Mouse (Mus musculus): Measurements from ENCODE around the gene Rsc1a1. TPM values are rescaled to one million over a fixed set of nuclear protein-coding genes. Genes with fewer than 3 reads are reported as not detected.
A peak's percentile ranks its signal among the peaks of the same experiment; 100 is the strongest.

The Rsc1a1 gene
- total and polyA plus RNA-seq, 2 experiments: 16.3 to 70.9 TPM

DNA sequence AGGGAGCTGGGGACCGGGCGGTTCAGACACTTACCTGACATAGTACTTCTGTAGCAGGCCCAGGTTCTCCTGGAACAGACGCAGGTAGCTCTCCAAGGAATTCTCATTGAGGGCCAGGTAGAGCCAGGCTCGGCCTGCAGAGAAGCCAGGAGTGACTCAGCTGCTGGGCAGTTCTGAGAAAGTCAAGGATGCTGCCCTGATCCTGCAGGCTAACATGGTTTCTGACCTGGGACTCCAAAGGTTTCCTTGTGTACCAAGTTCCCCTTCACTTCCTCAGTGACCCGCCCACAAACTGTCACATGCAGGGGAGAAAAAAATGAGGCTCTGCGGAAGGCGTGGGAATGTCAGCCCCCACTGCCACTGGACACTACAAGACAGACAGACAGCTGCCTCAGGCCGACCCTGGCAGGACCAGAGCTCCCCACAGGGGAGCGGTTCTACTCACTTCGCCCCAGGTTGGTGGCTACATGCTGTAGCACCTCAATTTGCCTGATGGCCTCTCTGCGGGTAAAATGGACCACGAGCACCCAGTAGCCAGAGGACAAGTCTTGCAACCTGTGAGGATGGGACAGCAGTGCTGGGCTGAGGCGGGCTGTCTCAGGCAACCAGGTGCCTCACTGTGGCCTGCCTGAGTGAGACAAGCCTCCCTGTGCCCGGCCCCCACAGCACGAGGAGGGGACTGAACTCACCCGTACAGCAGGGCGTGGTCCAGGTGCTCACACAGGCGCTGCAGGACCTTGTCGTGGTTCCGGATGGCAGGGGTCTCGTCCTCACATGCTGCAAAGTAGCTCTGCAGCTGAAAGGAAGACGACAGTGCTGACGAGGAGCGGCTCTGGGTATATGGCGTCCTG lies 43.2 kb downstream of the Rsc1a1 start:
- Histone ChIP-seq H3K9ac (ENCODE audit: low read depth, low read length) (no peak overlapping the region), H3K4me3 (ENCODE audit: insufficient read depth, low read depth, low read length) (no peak overlapping the region), H3K27me3 (ENCODE audit: control insufficient read depth, insufficient read depth, low read length) (no peaks in the 10 kb centered on the region), H3K4me1 (ENCODE audit: control insufficient read depth, insufficient read depth, low read length) (no peaks in the 10 kb centered on the region), H3K27ac (replicated peaks; ENCODE audit: insufficient read depth, low read depth, low read length) (no peak overlapping the region), H3K36me3 (ENCODE audit: control insufficient read depth, insufficient read depth, low read length) (peaks cover 4% of the 10 kb centered on the region; the same call in 1 of the 2 replicates), H3K79me2 (ENCODE audit: control insufficient read depth, insufficient read depth, low read length) (no peaks in the 10 kb centered on the region)
- no peak for TF ChIP-seq CTCF (IDR thresholded peaks at IDR 0.05; ENCODE audit: low read depth, low read length)
- TF ChIP-seq POLR2A (IDR thresholded peaks at IDR 0.05; ENCODE audit: extremely low read depth, insufficient read depth, low read length): no peak
- DNase-seq (ENCODE audit: extremely low read depth, low read depth, low spot score): peak; percentile 30
- WGBS: 94% methylated on average over 25 of the region's 25 CpGs

- H3K27me3 ChIP-seq (ENCODE audit: control insufficient read depth, insufficient read depth, low read length): no peaks in the 10 kb centered on the region
- H3K9ac ChIP-seq (ENCODE audit: low read depth, low read length): no peak overlapping the region
- peaks cover 4% of the 10 kb centered on the region; the same call in 1 of the 2 replicates for H3K36me3 ChIP-seq (ENCODE audit: control insufficient read depth, insufficient read depth, low read length)
- no peak overlapping the region for H3K4me3 ChIP-seq (ENCODE audit: insufficient read depth, low read depth, low read length)
- H3K4me1 ChIP-seq (ENCODE audit: control insufficient read depth, insufficient read depth, low read length): no peaks in the 10 kb centered on the region
- no peak for DNase-seq (ENCODE audit: extremely low read depth, low read depth, low spot score)
- 85% methylated on average over 7 of the region's 7 CpGs for WGBS
- no peak for TF ChIP-seq CTCF (IDR thresholded peaks at IDR 0.05; ENCODE audit: low read depth, low read length)
- no peak for TF ChIP-seq POLR2A (IDR thresholded peaks at IDR 0.05; ENCODE audit: extremely low read depth, insufficient read depth, low read length)
- no peak overlapping the region for H3K27ac ChIP-seq (replicated peaks; ENCODE audit: insufficient read depth, low read depth, low read length)
- H3K79me2 ChIP-seq (ENCODE audit: control insufficient read depth, insufficient read depth, low read length): no peaks in the 10 kb centered on the region
Observed at GRCm38 (mm10) chr4:141641353-141641771, 44.0 kb downstream of the Rsc1a1 start.

- Histone ChIP-seq H3K27me3 (ENCODE audit: control insufficient read depth, insufficient read depth, low read length) (no peaks in the 10 kb centered on the region), H3K9ac (ENCODE audit: low read depth, low read length) (no peak overlapping the region), H3K79me2 (ENCODE audit: control insufficient read depth, insufficient read depth, low read length) (no peaks in the 10 kb centered on the region), H3K36me3 (ENCODE audit: control insufficient read depth, insufficient read depth, low read length) (peaks cover 4% of the 10 kb centered on the region; the same call in 1 of the 2 replicates), H3K27ac (replicated peaks; ENCODE audit: insufficient read depth, low read depth, low read length) (no peak overlapping the region), H3K4me1 (ENCODE audit: control insufficient read depth, insufficient read depth, low read length) (no peaks in the 10 kb centered on the region), H3K4me3 (ENCODE audit: insufficient read depth, low read depth, low read length) (no peak overlapping the region)
- DNase-seq (ENCODE audit: extremely low read depth, low read depth, low spot score): no peak
- 76% methylated on average over 11 of the region's 11 CpGs for WGBS
- TF ChIP-seq CTCF (IDR thresholded peaks at IDR 0.05; ENCODE audit: low read depth, low read length) (no peak), POLR2A (IDR thresholded peaks at IDR 0.05; ENCODE audit: extremely low read depth, insufficient read depth, low read length) (no peak)
Observed at GRCm38 (mm10) chr4:141639474-141639873, 45.9 kb downstream of the Rsc1a1 start.

- no peaks in the 10 kb centered on the region for H3K79me2 ChIP-seq (ENCODE audit: control insufficient read depth, insufficient read depth, low read length)
- 83% methylated on average over 5 of the region's 5 CpGs for WGBS
- no peak overlapping the region for H3K27ac ChIP-seq (replicated peaks; ENCODE audit: insufficient read depth, low read depth, low read length)
- peak; percentile 44 for DNase-seq (ENCODE audit: extremely low read depth, low read depth, low spot score)
- H3K9ac ChIP-seq (ENCODE audit: low read depth, low read length): no peak overlapping the region
- H3K4me1 ChIP-seq (ENCODE audit: control insufficient read depth, insufficient read depth, low read length): no peaks in the 10 kb centered on the region
- H3K36me3 ChIP-seq (ENCODE audit: control insufficient read depth, insufficient read depth, low read length): peaks cover 4% of the 10 kb centered on the region; the same call in 1 of the 2 replicates
- H3K4me3 ChIP-seq (ENCODE audit: insufficient read depth, low read depth, low read length): no peak overlapping the region
- TF ChIP-seq CTCF (IDR thresholded peaks at IDR 0.05; ENCODE audit: low read depth, low read length) (no peak), POLR2A (IDR thresholded peaks at IDR 0.05; ENCODE audit: extremely low read depth, insufficient read depth, low read length) (no peak)
- H3K27me3 ChIP-seq (ENCODE audit: control insufficient read depth, insufficient read depth, low read length): no peaks in the 10 kb centered on the region
Observed at GRCm38 (mm10) chr4:141636693-141637092, 48.7 kb downstream of the Rsc1a1 start.

DNA sequence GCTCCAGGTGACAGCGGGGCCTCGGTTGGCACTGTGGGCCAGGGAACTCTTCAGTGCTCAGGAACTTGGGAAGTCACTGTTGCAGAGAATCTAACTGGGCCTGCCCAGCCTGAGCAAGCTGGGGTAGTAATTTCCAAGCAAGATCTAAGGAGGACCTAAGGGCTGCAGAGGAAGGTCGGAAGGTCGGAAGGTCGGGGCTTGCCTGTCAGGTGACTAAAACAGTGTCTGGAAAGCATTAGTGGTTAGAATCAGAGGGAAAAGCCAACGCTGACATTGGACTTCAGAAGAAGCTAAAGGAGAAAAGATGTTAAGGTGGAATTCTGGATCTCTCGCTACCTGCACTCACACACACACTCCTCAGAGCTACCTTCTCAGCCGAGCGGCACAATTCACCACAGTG lies 49.4 kb downstream of the Rsc1a1 start:
- Histone ChIP-seq H3K79me2 (ENCODE audit: control insufficient read depth, insufficient read depth, low read length) (no peaks in the 10 kb centered on the region), H3K27ac (replicated peaks; ENCODE audit: insufficient read depth, low read depth, low read length) (no peak overlapping the region), H3K9ac (ENCODE audit: low read depth, low read length) (no peak overlapping the region), H3K27me3 (ENCODE audit: control insufficient read depth, insufficient read depth, low read length) (no peaks in the 10 kb centered on the region), H3K4me3 (ENCODE audit: insufficient read depth, low read depth, low read length) (no peak overlapping the region), H3K4me1 (ENCODE audit: control insufficient read depth, insufficient read depth, low read length) (no peaks in the 10 kb centered on the region), H3K36me3 (ENCODE audit: control insufficient read depth, insufficient read depth, low read length) (peaks cover 4% of the 10 kb centered on the region; the same call in 1 of the 2 replicates)
- WGBS: 93% methylated on average over 9 of the region's 9 CpGs
- TF ChIP-seq CTCF (IDR thresholded peaks at IDR 0.05; ENCODE audit: low read depth, low read length) (no peak), POLR2A (IDR thresholded peaks at IDR 0.05; ENCODE audit: extremely low read depth, insufficient read depth, low read length) (no peak)
- DNase-seq (ENCODE audit: extremely low read depth, low read depth, low spot score): no peak

Other genes starting within 250 kb of the Rsc1a1 start
- not detected in 2 replicates for gene Srarp, start 249.5 kb downstream of the Rsc1a1 start, total RNA-seq (2014; rRNA removed)
- gene Srarp, start 249.5 kb downstream of the Rsc1a1 start, polyA plus RNA-seq (2012; rRNA removed): not detected in 2 replicates
- 7.3 and 8.5 TPM in 2 replicates for gene Zbtb17, start 240.9 kb downstream of the Rsc1a1 start, total RNA-seq (2014; rRNA removed)
- gene Zbtb17, start 240.9 kb downstream of the Rsc1a1 start, polyA plus RNA-seq (2012; rRNA removed): 12.8 and 16.8 TPM in 2 replicates
- gene Spen, start 147.0 kb downstream of the Rsc1a1 start, total RNA-seq (2014; rRNA removed): 8.1 and 9.1 TPM in 2 replicates
- 5.9 and 7.5 TPM in 2 replicates for gene Spen, start 147.0 kb downstream of the Rsc1a1 start, polyA plus RNA-seq (2012; rRNA removed)
- 0.37 and 0.74 TPM in 2 replicates for gene Fblim1, start 79.5 kb downstream of the Rsc1a1 start, total RNA-seq (2014; rRNA removed)
- 0.86 and 1.2 TPM in 2 replicates for gene Fblim1, start 79.5 kb downstream of the Rsc1a1 start, polyA plus RNA-seq (2012; rRNA removed)
- gene Tmem82, start 67.0 kb downstream of the Rsc1a1 start, total RNA-seq (2014; rRNA removed): 9.3 and 12.6 TPM in 2 replicates
- gene Tmem82, start 67.0 kb downstream of the Rsc1a1 start, polyA plus RNA-seq (2012; rRNA removed): 34.7 and 39.5 TPM in 2 replicates
- gene Slc25a34, start 61.8 kb downstream of the Rsc1a1 start, total RNA-seq (2014; rRNA removed): 10.2 and 10.6 TPM in 2 replicates
- gene Slc25a34, start 61.8 kb downstream of the Rsc1a1 start, polyA plus RNA-seq (2012; rRNA removed): 5.1 and 10.3 TPM in 2 replicates
- 2.7 and 5.0 TPM in 2 replicates for gene Plekhm2, start 20.7 kb downstream of the Rsc1a1 start, total RNA-seq (2014; rRNA removed)
- 11.2 and 13.5 TPM in 2 replicates for gene Plekhm2, start 20.7 kb downstream of the Rsc1a1 start, polyA plus RNA-seq (2012; rRNA removed)
- 59.2 and 64.0 TPM in 2 replicates for gene Ddi2, start 37.8 kb upstream of the Rsc1a1 start, total RNA-seq (2014; rRNA removed)
- gene Ddi2, start 37.8 kb upstream of the Rsc1a1 start, polyA plus RNA-seq (2012; rRNA removed): 51.2 and 55.7 TPM in 2 replicates
- 164 and 180 TPM in 2 replicates for gene Agmat, start 61.1 kb upstream of the Rsc1a1 start, total RNA-seq (2014; rRNA removed)
- gene Agmat, start 61.1 kb upstream of the Rsc1a1 start, polyA plus RNA-seq (2012; rRNA removed): 453 and 487 TPM in 2 replicates
- gene Dnajc16, start 105.3 kb upstream of the Rsc1a1 start, total RNA-seq (2014; rRNA removed): 3.8 and 5.4 TPM in 2 replicates
- 5.5 and 5.6 TPM in 2 replicates for gene Dnajc16, start 105.3 kb upstream of the Rsc1a1 start, polyA plus RNA-seq (2012; rRNA removed)
- 8.4 and 10.5 TPM in 2 replicates for gene Casp9, start 108.0 kb upstream of the Rsc1a1 start, total RNA-seq (2014; rRNA removed)
- gene Casp9, start 108.0 kb upstream of the Rsc1a1 start, polyA plus RNA-seq (2012; rRNA removed): 10.9 and 13.3 TPM in 2 replicates
- 80.9 and 238 TPM in 2 replicates for gene Cela2a, start 140.6 kb upstream of the Rsc1a1 start, total RNA-seq (2014; rRNA removed)
- 3.6 and 4.8 TPM in 2 replicates for gene Cela2a, start 140.6 kb upstream of the Rsc1a1 start, polyA plus RNA-seq (2012; rRNA removed)
- gene Ctrc, start 160.8 kb upstream of the Rsc1a1 start, total RNA-seq (2014; rRNA removed): 0.34 and 0.83 TPM in 2 replicates
- 0.24 TPM in 1 of 2 replicates, not detected in the other for gene Ctrc, start 160.8 kb upstream of the Rsc1a1 start, polyA plus RNA-seq (2012; rRNA removed)
- 13.1 and 15.0 TPM in 2 replicates for gene Efhd2, start 189.3 kb upstream of the Rsc1a1 start, total RNA-seq (2014; rRNA removed)
- 40.7 and 46.1 TPM in 2 replicates for gene Efhd2, start 189.3 kb upstream of the Rsc1a1 start, polyA plus RNA-seq (2012; rRNA removed)